Mouse (Mus musculus): Measurements from ENCODE around the gene Pgm1.

- TF ChIP-seq TAL1 (conservative IDR thresholded peaks at IDR 0.05; ENCODE audit: low read depth, low read length) (no peak), CTCF (IDR thresholded peaks at IDR 0.05; ENCODE audit: low read depth, low read length) (no peak), GATA1 (IDR thresholded peaks at IDR 0.05; ENCODE audit: borderline replicate concordance, low read length) (no peak)
Measured at GRCm38 (mm10) chr4:99941655-99942414, 12.6 kb downstream of the Pgm1 start.

Data from G1E (cell line).